Mouse (Mus musculus) hindbrain, embryonic 11.5 days (tissue): ENCODE data around the gene Vmn1r60. TPM values are rescaled to one million over a fixed set of nuclear protein-coding genes. Genes with fewer than 3 reads are reported as not detected.
"Not testable (repeated sequence)": the region's sequence is repeated elsewhere in the genome, so short reads cannot be mapped to it uniquely, and the experiment has no call there.

Source experiments
- ATAC-seq: fragments of 200-750 bp; cut with Nextera tagmentation; 2 replicates; pipeline ENCODE4 v1.8.0; 2017; ENCODE audit warnings: mild to moderate bottlenecking, moderate TSS enrichment, moderate library complexity; ENCODE audit not compliant: low FRiP score
- DNase-seq: peaks from one replicate; pipeline ENCODE4 v3.0.0-alpha.2; 2015; ENCODE audit warnings: low spot score
- H3K27ac ChIP-seq: fragments of 300-500 bp; sonication (generic); 2 replicates; pipeline ENCODE4 v1.5.1; 2014; ENCODE audit warnings: mild to moderate bottlenecking, low read depth, low read length
- H3K27me3 ChIP-seq: fragments of 300-500 bp; sonication (generic); 2 replicates; pipeline ENCODE4 v1.6.1; 2014; ENCODE audit warnings: mild to moderate bottlenecking, low read length, moderate library complexity, mixed read lengths; ENCODE audit not compliant: control insufficient read depth, insufficient read depth
- H3K36me3 ChIP-seq: fragments of 300-500 bp; sonication (generic); 2 replicates; pipeline ENCODE4 v1.6.1; 2014; ENCODE audit warnings: mild to moderate bottlenecking, low read length, moderate library complexity, mixed read lengths; ENCODE audit not compliant: control insufficient read depth, insufficient read depth
- H3K4me1 ChIP-seq: fragments of 300-500 bp; sonication (generic); replicated peaks from 2 replicates; pipeline ENCODE4 v1.6.1; 2014; ENCODE audit warnings: low read length, mixed read lengths; ENCODE audit not compliant: control insufficient read depth, insufficient read depth
- H3K4me2 ChIP-seq: fragments of 300-500 bp; sonication (generic); replicated peaks from 2 replicates; pipeline ENCODE4 v1.6.1; 2014; ENCODE audit warnings: mild to moderate bottlenecking, low read depth, low read length
- H3K4me3 ChIP-seq: fragments of 300-500 bp; sonication (generic); 2 replicates; pipeline ENCODE4 v1.5.1; 2014; ENCODE audit warnings: low read depth, low read length
- H3K9ac ChIP-seq: fragments of 300-500 bp; sonication (generic); 2 replicates; pipeline ENCODE4 v1.6.1; 2014; ENCODE audit warnings: low read depth, low read length
- H3K9me3 ChIP-seq: fragments of 300-500 bp; sonication (generic); 2 replicates; pipeline ENCODE4 v1.6.1; 2016; ENCODE audit warnings: low read length; ENCODE audit not compliant: control insufficient read depth
- WGBS: fragments of 180-500 bp; shearing (Covaris S2); extraction: QIAGEN DNeasy Blood & Tissue Kit; methylation state at CpG from one replicate; pipeline ENCODE4 v1.1.7; 2014; 5-methylcytosine and 5-hydroxymethylcytosine counted together
- polyA plus RNA-seq: library from polyadenylated mRNA; unstranded; fragments of >200 nt; fragmentation: Nextera tagmentation; extraction: Ambion mirVana; gene quantifications from 2 replicates; pipeline ENCODE4 v1.2.1, GENCODE M21; 2014

The Vmn1r60 gene
- polyA plus RNA-seq: not detected in 2 replicates

DNA sequence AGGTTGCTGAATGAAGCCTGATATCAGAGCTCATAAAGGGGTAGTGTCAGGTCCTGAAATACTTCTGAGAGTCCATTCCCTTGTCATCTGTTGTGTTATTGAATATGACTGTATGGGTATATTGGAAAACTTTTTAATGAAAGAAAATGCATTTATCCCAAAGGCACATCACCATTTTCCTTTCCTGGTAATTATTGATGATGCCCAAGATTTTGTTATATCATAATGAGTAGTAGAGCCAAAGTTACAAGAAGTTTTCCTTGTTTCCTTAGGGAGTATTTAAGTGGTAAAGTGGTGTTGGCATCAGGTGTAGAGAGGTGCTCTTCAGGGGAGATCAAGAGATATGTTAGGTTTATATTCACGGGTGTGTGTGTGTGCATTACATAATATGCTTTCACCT, at the start of gene Vmn1r60:
Vmn1r60 (minus strand) TSS at position 101 of the 400 bp plus-strand sequence.
- not testable (repeated sequence) for H3K9me3 ChIP-seq, H3K27me3 ChIP-seq, H3K27ac ChIP-seq, DNase-seq, H3K4me1 ChIP-seq, H3K36me3 ChIP-seq, ATAC-seq, H3K4me2 ChIP-seq, H3K9ac ChIP-seq, H3K4me3 ChIP-seq
- 79% methylated on average over 1 of the region's 1 CpGs for WGBS

DNA sequence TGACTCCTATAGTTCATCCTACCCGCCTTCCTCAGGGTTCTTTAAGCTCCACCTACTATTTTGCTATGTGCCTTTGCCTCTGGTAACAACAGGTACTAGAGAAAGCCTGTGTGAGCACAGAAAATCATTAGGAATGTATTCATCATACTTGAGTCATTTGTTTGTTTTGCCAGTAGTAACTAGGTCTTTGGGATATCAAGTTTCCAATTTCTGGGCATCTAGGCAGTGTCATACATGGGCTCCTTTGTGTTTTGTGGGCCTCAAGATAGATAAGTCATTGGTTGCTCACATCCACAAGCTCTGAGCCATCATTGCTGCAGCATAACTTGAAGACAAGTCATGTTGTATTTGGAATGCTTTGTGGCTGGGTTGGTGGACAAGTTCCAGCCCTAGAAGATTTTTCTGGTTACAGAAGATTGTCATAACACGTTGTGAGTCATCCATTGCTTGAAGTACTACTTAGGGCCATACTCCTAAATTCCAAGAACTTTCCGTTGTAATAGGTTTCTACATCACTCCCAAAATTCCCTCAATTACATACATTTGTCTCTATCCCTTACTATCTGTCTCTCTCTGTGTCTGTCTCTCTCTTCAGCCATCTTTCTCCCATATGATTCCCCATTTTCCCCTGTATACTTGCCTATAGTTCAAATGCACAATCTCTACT, 6.2 kb downstream of the Vmn1r60 start:
- not testable (repeated sequence) for H3K27ac ChIP-seq, H3K36me3 ChIP-seq, H3K4me2 ChIP-seq, H3K9me3 ChIP-seq, H3K9ac ChIP-seq, H3K27me3 ChIP-seq, H3K4me3 ChIP-seq, ATAC-seq, H3K4me1 ChIP-seq, DNase-seq
- WGBS: 63% methylated on average over 3 of the region's 3 CpGs

DNA sequence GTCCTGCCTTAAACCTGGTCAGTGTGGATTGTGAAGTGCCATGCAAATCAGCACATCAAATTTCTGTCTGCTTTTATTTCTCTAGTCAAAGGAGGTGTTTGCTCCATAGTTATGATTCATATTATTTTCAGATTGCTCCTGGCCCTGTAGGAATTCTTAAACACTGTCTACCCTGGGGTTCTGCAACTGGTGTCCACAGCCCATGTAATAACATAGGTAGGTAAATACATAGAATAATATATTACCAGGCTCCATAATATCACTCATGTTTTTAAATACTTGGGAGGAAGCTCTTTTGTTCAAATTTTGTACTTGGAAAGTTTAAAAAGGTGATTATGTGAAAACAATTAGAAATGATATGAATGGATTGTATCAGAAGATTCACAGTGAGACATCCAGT, 53.3 kb downstream of the Vmn1r60 start, which contains the start of gene Vmn2r28:
Vmn2r28 (minus strand) TSS at position 101 of the 400 bp plus-strand sequence.
- H3K36me3 ChIP-seq, H3K4me2 ChIP-seq, H3K27me3 ChIP-seq, H3K9me3 ChIP-seq, DNase-seq, H3K4me3 ChIP-seq, H3K9ac ChIP-seq, H3K4me1 ChIP-seq, ATAC-seq, H3K27ac ChIP-seq: not testable (repeated sequence)

Other genes starting within 250 kb of the Vmn1r60 start
- gene Gm5065, start 196.8 kb downstream of the Vmn1r60 start, polyA plus RNA-seq: not detected in 2 replicates
- not detected in 2 replicates for gene Nlrp2, start 196.3 kb downstream of the Vmn1r60 start, polyA plus RNA-seq
- not detected in 2 replicates for gene Vmn1r58, start 133.9 kb downstream of the Vmn1r60 start, polyA plus RNA-seq
- not detected in 2 replicates for gene Vmn1r59, start 90.5 kb downstream of the Vmn1r60 start, polyA plus RNA-seq
- not detected in 2 replicates for gene Vmn2r28, start 53.4 kb downstream of the Vmn1r60 start, polyA plus RNA-seq
- gene Vmn1r61, start 66.0 kb upstream of the Vmn1r60 start, polyA plus RNA-seq: not detected in 2 replicates
- not detected in 2 replicates for gene Vmn1r62, start 126.3 kb upstream of the Vmn1r60 start, polyA plus RNA-seq